Mouse (Mus musculus): Measurements from ENCODE around the gene Olfr1150-ps1.

- TF ChIP-seq POLR2A (IDR thresholded peaks at IDR 0.05; ENCODE audit: extremely low read depth, insufficient read depth, low read length) = no peak
- TF ChIP-seq CTCF (IDR thresholded peaks at IDR 0.05; ENCODE audit: extremely low read depth, insufficient read depth, low read length) = no peak
Observed at GRCm38 (mm10) chr2:87800292-87800691, 43.5 kb upstream of the Olfr1150-ps1 start, which contains the start of gene Olfr1143.

All from cortical plate, adult 2 months (tissue).